Mouse (Mus musculus): Measurements from ENCODE around the gene Slc22a1. TPM values are rescaled to one million over a fixed set of nuclear protein-coding genes. Genes with fewer than 3 reads are reported as not detected.

Gene Slc22a1
- polyA plus RNA-seq, 1 experiment from 2014 or later, result 1.6 TPM

DNA sequence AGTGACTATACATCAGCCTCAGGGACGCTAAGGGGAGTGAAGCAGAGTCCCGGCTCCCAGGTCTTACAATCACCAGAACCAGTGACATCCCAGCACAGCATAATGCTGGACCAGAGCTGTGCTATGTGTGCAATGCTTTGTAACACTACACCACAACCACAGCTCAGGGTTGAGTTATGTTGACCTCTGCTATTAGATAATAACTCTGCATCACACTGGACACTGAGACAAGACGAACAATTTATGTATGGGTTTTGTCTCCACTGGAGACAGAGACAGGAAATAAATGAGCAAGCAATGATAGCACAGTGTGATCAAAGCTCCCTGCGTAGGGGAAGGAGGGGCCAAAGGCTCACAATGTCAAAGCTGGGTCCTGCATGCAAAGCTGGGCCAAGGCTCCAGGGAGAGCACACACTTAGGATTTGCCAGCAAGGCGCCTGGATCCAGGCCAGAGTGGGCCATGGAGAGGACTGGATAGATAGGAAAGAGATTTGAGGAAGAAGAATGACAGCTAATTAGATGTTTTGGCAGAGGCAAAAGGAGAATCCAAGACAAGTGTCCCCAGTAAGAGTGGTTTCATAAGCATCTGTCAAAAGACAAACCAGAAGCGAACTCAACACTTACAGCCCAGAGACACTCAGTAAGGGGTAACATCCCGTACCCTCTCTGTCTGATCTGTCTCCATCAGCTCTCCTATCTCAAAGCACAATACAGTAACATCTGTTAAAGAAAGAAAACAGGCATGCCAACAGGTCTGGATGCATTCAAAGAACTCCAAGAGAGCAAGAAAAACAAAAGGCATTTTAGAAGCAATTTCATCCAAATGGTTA is 43.6 kb downstream of the Slc22a1 start:
- Histone ChIP-seq H3K9me3 (ENCODE audit: low read length) (no peaks in the 10 kb centered on the region), H3K4me3 (ENCODE audit: low read depth, low read length) (no peak overlapping the region), H3K9ac (replicated peaks; ENCODE audit: low read depth) (no peak overlapping the region), H3K27ac (ENCODE audit: low read length) (peak overlapping the region; percentile 80), H3K4me1 (ENCODE audit: insufficient read depth, low read depth, low read length) (peaks cover 2% of the 10 kb centered on the region; the same call in 1 of the 2 replicates), H3K36me3 (ENCODE audit: insufficient read depth, low read length) (no peaks in the 10 kb centered on the region), H3K4me2 (replicated peaks; ENCODE audit: low read depth, low read length) (no peak overlapping the region), H3K27me3 (replicated peaks; ENCODE audit: insufficient read depth, low read length) (no peaks in the 10 kb centered on the region)
- ATAC-seq (peak; percentile 87), DNase-seq (ENCODE audit: low spot score) (peak; percentile 85)
- TF ChIP-seq CTCF (IDR thresholded peaks at IDR 0.05) (no peak), EP300 (IDR thresholded peaks at IDR 0.05) (no peak)
- 29% methylated on average over 7 of the region's 7 CpGs for WGBS

DNA sequence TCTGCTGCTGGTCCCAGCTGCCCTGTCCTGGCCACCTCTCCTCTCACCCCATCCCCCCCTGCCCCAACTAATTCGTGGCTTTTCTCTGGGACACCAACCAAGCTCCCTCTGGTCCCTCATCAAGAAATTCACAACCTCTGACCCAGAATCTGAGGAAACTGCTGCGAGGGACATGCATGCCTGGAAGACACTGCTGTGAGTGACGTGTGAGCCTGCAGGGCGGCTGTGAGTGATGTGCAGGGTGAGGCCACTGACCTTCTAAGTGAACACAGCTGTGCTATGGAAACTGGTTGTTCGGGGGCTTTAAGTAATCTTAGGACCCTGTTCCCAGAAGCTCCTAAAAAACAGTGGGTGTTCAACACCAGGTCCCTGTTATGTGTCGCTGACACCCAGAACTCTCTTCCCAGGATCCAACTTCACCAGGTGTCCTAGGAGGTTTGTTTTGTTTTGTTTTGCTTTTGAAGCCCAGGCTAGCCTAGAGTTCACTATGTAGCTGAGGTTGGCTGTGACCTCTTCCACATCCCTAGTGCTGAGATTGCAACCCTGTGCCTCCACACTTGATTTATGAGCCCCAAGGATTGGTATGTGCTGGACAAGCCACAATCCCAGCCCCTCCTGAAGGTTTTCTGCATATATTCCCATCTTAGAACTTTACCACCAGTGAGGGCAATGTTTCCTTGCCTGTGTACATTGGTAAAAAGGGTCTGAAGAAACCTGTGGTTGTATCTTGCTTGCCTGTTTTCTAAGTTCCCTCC is 44.5 kb downstream of the Slc22a1 start:
- no peaks in the 10 kb centered on the region for H3K27me3 ChIP-seq (replicated peaks; ENCODE audit: insufficient read depth, low read length)
- TF ChIP-seq CTCF (IDR thresholded peaks at IDR 0.05), result no peak
- peak; percentile 44; the same call in 1 of the 2 replicates for TF ChIP-seq EP300 (IDR thresholded peaks at IDR 0.05)
- peak; percentile 70 for ATAC-seq

GRCm38 (mm10) chr17:12627983-12628382 is 47.6 kb downstream of the Slc22a1 start:
- DNase-seq (ENCODE audit: low spot score) (no peak), ATAC-seq (no peak)
- H3K36me3 ChIP-seq (ENCODE audit: insufficient read depth, low read length), result no peaks in the 10 kb centered on the region
- H3K4me3 ChIP-seq (ENCODE audit: low read depth, low read length), result no peak overlapping the region
- H3K27me3 ChIP-seq (replicated peaks; ENCODE audit: insufficient read depth, low read length), result no peaks in the 10 kb centered on the region
- peaks cover 2% of the 10 kb centered on the region; the same call in 1 of the 2 replicates for H3K4me1 ChIP-seq (ENCODE audit: insufficient read depth, low read depth, low read length)
- peak overlapping the region; percentile 57; the same call in 1 of the 2 replicates for H3K27ac ChIP-seq (ENCODE audit: low read length)
- no peak for TF ChIP-seq EP300 (IDR thresholded peaks at IDR 0.05)
- no peak for TF ChIP-seq CTCF (IDR thresholded peaks at IDR 0.05)
- no peaks in the 10 kb centered on the region for H3K9me3 ChIP-seq (ENCODE audit: low read length)
- H3K4me2 ChIP-seq (replicated peaks; ENCODE audit: low read depth, low read length), result no peak overlapping the region
- H3K9ac ChIP-seq (replicated peaks; ENCODE audit: low read depth), result no peak overlapping the region
- 74% methylated on average over 4 of the region's 4 CpGs for WGBS

More for the DNA sequence above, 44.5 kb downstream of the Slc22a1 start:
- Histone ChIP-seq H3K27ac (ENCODE audit: low read length) (peak overlapping the region; percentile 80), H3K36me3 (ENCODE audit: insufficient read depth, low read length) (no peaks in the 10 kb centered on the region), H3K4me2 (replicated peaks; ENCODE audit: low read depth, low read length) (no peak overlapping the region), H3K9me3 (ENCODE audit: low read length) (no peaks in the 10 kb centered on the region), H3K9ac (replicated peaks; ENCODE audit: low read depth) (no peak overlapping the region), H3K4me3 (ENCODE audit: low read depth, low read length) (no peak overlapping the region), H3K4me1 (ENCODE audit: insufficient read depth, low read depth, low read length) (peaks cover 2% of the 10 kb centered on the region; the same call in 1 of the 2 replicates)
- DNase-seq (ENCODE audit: low spot score), result peak; percentile 86
- 31% methylated on average over 6 of the region's 6 CpGs for WGBS

DNA sequence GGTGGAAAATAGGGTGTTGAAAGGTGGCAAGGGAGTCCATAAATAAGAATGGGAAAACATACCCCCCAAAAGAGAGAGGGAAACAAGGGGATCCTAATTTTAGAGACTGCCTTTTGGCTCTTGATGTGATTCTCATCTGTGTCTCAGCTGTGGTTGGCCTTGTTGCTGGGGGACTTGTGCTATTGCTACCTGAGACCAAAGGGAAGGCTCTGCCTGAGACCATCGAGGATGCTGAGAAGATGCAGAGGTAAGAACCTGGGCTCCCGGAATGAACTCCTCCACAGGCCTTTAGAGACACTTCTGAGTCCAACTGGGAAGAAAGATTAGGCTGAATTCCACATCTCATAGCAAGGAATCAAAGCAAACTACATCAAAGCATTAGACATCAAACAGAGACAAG is 56.0 kb downstream of the Slc22a1 start:
- H3K27ac ChIP-seq (ENCODE audit: low read length), result no peak overlapping the region
- no peak for ATAC-seq
- no peaks in the 10 kb centered on the region for H3K9me3 ChIP-seq (ENCODE audit: low read length)
- H3K36me3 ChIP-seq (ENCODE audit: insufficient read depth, low read length), result no peaks in the 10 kb centered on the region
- WGBS, result 83% methylated on average over 2 of the region's 2 CpGs
- DNase-seq (ENCODE audit: low spot score), result no peak
- no peaks in the 10 kb centered on the region for H3K27me3 ChIP-seq (replicated peaks; ENCODE audit: insufficient read depth, low read length)
- H3K4me3 ChIP-seq (ENCODE audit: low read depth, low read length), result no peak overlapping the region
- H3K4me1 ChIP-seq (ENCODE audit: insufficient read depth, low read depth, low read length), result no peaks in the 10 kb centered on the region
- no peak for TF ChIP-seq EP300 (IDR thresholded peaks at IDR 0.05)
- TF ChIP-seq CTCF (IDR thresholded peaks at IDR 0.05), result no peak
- H3K4me2 ChIP-seq (replicated peaks; ENCODE audit: low read depth, low read length), result no peak overlapping the region
- H3K9ac ChIP-seq (replicated peaks; ENCODE audit: low read depth), result no peak overlapping the region

- no peaks in the 10 kb centered on the region for H3K36me3 ChIP-seq (ENCODE audit: insufficient read depth, low read length)
- WGBS, result 16% methylated on average over 4 of the region's 4 CpGs
- TF ChIP-seq CTCF (IDR thresholded peaks at IDR 0.05) (no peak), EP300 (IDR thresholded peaks at IDR 0.05) (peak; percentile 71)
- peak overlapping the region; percentile 81 for H3K27ac ChIP-seq (ENCODE audit: low read length)
- no peaks in the 10 kb centered on the region for H3K27me3 ChIP-seq (replicated peaks; ENCODE audit: insufficient read depth, low read length)
- H3K4me3 ChIP-seq (ENCODE audit: low read depth, low read length), result no peak overlapping the region
- H3K9me3 ChIP-seq (ENCODE audit: low read length), result no peaks in the 10 kb centered on the region
- H3K9ac ChIP-seq (replicated peaks; ENCODE audit: low read depth), result no peak overlapping the region
- H3K4me1 ChIP-seq (ENCODE audit: insufficient read depth, low read depth, low read length), result no peaks in the 10 kb centered on the region
- no peak overlapping the region for H3K4me2 ChIP-seq (replicated peaks; ENCODE audit: low read depth, low read length)
- ATAC-seq, result peak; percentile 88
- peak; percentile 87 for DNase-seq (ENCODE audit: low spot score)
Measured at GRCm38 (mm10) chr17:12615429-12615828, 60.2 kb downstream of the Slc22a1 start.
